18 mouse cellular contexts compared by ENCODE assay signal in genomic region chr1:78891344-78891743, GRCm38 (mm10).
A peak's percentile ranks its signal among the peaks of the same experiment; 100 is the strongest.
DNase-seq lines count a peak whose midpoint lies in the region; TF ChIP-seq lines count a peak whose summit lies in the region.
"Had no signal": no experiment of that assay in that cellular context is flagged by ENCODE, and none has a peak within 500 bp of the region (broad histone marks: within the 10 kb centered on the region; RNA-seq: fewer than 3 reads in every experiment).

No protein-coding gene starts in this region.

- no peak for TF ChIP-seq CTCF in left cerebral cortex, adult 2 months (IDR thresholded peaks at IDR 0.05)

- intact Hi-C loops in left cerebral cortex, postnatal 14 days (cut with DNase I): no loop called here
- intact Hi-C loops in left cerebral cortex, adult 2 months (cut with DNase I): loop anchor here (10.0 kb wide), 1 partner anchor 543 kb away; no protein-coding TSS in a partner anchor

- no peak overlapping the region for H3K27ac ChIP-seq in left cerebral cortex, adult 2 months
- H3K27ac ChIP-seq: embryonic facial prominence, embryonic 10.5 days; embryonic facial prominence, embryonic 12.5 days; forebrain, embryonic 13.5 days; forebrain, embryonic 15.5 days had no signal

- peak; percentile 6 to 12 for DNase-seq in left cerebral cortex, postnatal 14 days (ENCODE audit: low spot score in 2 of 2)
- DNase-seq in left cerebral cortex, adult 2 months (ENCODE audit: extremely low spot score in 1 of 2, low spot score in 2 of 2): no peak
- peak; percentile 10 for DNase-seq in right cerebral cortex, adult 2 months (ENCODE audit: low spot score in 2 of 2)
- DNase-seq in right cerebral cortex, postnatal 4 days: no peak
- no peak for DNase-seq in retina, embryonic 14.5 days (ENCODE audit: low spot score)
- DNase-seq: adrenal gland, adult 2 months; adrenal gland, postnatal 10 days; adrenal gland, postnatal 25 days; cerebellum, adult 11-12 months; cerebellum, adult 2 months; cerebellum, adult 9-10 months; cerebellum, postnatal 10 days; cerebellum, postnatal 25 days; forebrain, postnatal 0 days had no signal

- no peak overlapping the region for H3K4me3 ChIP-seq in left cerebral cortex, adult 2 months
- H3K4me3 ChIP-seq: embryonic facial prominence, embryonic 10.5 days; embryonic facial prominence, embryonic 12.5 days; forebrain, embryonic 13.5 days; forebrain, embryonic 15.5 days had no signal

Comparison
In these comparisons a context has a peak if more than half of its experiments do, and no peak if none do; other contexts are left out.
1. DNase-seq: peak in left cerebral cortex, postnatal 14 days (2 of 2) and right cerebral cortex, adult 2 months (2 of 2); none in left cerebral cortex, adult 2 months (0 of 2), right cerebral cortex, postnatal 4 days (single experiment) and retina, embryonic 14.5 days (single experiment).